Mouse (Mus musculus) forebrain, postnatal 0 days (tissue): ENCODE results near the gene Spa17. TPM values are rescaled to one million over a fixed set of nuclear protein-coding genes. Genes with fewer than 3 reads are reported as not detected.

ENCODE experiments used
- ATAC-seq: fragments of 200-750 bp; cut with Nextera tagmentation; 2 replicates; pipeline ENCODE4 v1.8.0; 2017; ENCODE audit warnings: mild to moderate bottlenecking, moderate library complexity
- DNase-seq: peaks from one replicate; pipeline ENCODE4 v3.0.0-alpha.2; 2015
- H3K27ac ChIP-seq: fragments of 300-500 bp; sonication (generic); 2 replicates; pipeline ENCODE4 v1.5.1; 2014; ENCODE audit warnings: low read depth, mild to moderate bottlenecking, antibody characterized with exemption, low read length, moderate library complexity, mixed read lengths
- H3K27me3 ChIP-seq: fragments of 300-500 bp; sonication (generic); 2 replicates; pipeline ENCODE4 v1.6.1; 2014; ENCODE audit warnings: mild to moderate bottlenecking, low read length, mixed read lengths; ENCODE audit not compliant: insufficient read depth
- H3K36me3 ChIP-seq: fragments of 300-500 bp; sonication (generic); 2 replicates; pipeline ENCODE4 v1.6.1; 2014; ENCODE audit warnings: mild to moderate bottlenecking, moderate library complexity; ENCODE audit not compliant: insufficient read depth
- H3K4me1 ChIP-seq: fragments of 300-500 bp; sonication (generic); 2 replicates; pipeline ENCODE4 v1.6.1; 2014; ENCODE audit warnings: antibody characterized with exemption; ENCODE audit not compliant: insufficient read depth
- H3K4me2 ChIP-seq: fragments of 300-500 bp; sonication (generic); 2 replicates; pipeline ENCODE4 v1.6.1; 2014; ENCODE audit warnings: low read depth, mild to moderate bottlenecking, moderate library complexity
- H3K4me3 ChIP-seq: fragments of 300-500 bp; sonication (generic); 2 replicates; pipeline ENCODE4 v1.5.1; 2014; ENCODE audit warnings: low read depth, low read length, mixed read lengths
- H3K9ac ChIP-seq: fragments of 300-500 bp; sonication (generic); 2 replicates; pipeline ENCODE4 v1.6.1; 2014; ENCODE audit warnings: mild to moderate bottlenecking
- H3K9me3 ChIP-seq: fragments of 300-500 bp; sonication (generic); 2 replicates; pipeline ENCODE4 v1.6.1; 2016; ENCODE audit warnings: low read length
- CTCF ChIP-seq: sonication (generic); IDR thresholded peaks from 2 replicates; pipeline ENCODE4 v1.5.1; 2016; ENCODE audit warnings: antibody characterized with exemption, control low read depth, low read depth
- WGBS: fragments of 180-500 bp; shearing (Covaris S2); extraction: QIAGEN DNeasy Blood & Tissue Kit; methylation state at CpG from one replicate; pipeline ENCODE4 v1.1.7; 2014; 5-methylcytosine and 5-hydroxymethylcytosine counted together
- polyA plus RNA-seq: library from polyadenylated mRNA; unstranded; fragments of >200 nt; fragmentation: Nextera tagmentation; extraction: Ambion mirVana; gene quantifications from 2 replicates; pipeline ENCODE4 v1.2.1, GENCODE M21; 2015
- total RNA-seq: library from RNA; depleted of rRNA; stranded (reverse); fragments of >200 nt; gene quantifications from 2 replicates; pipeline ENCODE4 v1.2.3, GENCODE M21; 2014

The Spa17 gene
- total and polyA plus RNA-seq, 2 experiments from 2014 or later, result 2.4 to 10.8 TPM

GRCm38 (mm10) chr9:37600538-37601205 is 12.8 kb downstream of the Spa17 start:
- 100% methylated on average over 2 of the region's 2 CpGs for WGBS
- Histone ChIP-seq H3K36me3 (no peaks in the 10 kb centered on the region), H3K27ac (no peak overlapping the region), H3K4me2 (no peak overlapping the region), H3K4me3 (no peak overlapping the region), H3K9me3 (no peaks in the 10 kb centered on the region), H3K27me3 (no peaks in the 10 kb centered on the region), H3K4me1 (no peaks in the 10 kb centered on the region), H3K9ac (no peak overlapping the region)
- no peak for ATAC-seq
- no peak for DNase-seq
- TF ChIP-seq CTCF, result no peak

DNA sequence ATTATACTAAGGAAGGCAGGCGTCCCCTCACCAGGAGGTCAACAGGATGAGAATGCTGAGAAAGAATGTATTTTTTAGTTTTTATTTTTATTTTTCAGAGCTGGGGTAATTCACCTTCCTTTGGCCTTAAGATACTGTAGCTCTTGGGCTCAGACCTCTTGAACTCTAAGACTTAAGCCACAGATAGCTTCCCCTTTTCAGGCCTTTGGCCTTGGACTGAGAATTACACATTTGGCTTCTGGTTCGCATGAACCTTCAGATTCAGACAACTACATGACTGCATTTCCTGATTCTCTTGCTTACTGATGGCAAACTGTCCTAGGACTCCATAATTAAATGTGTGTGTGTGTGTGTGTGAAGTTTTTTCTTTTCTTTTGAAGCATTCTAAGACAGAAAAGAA is 14.9 kb downstream of the Spa17 start:
- Histone ChIP-seq H3K4me1 (no peaks in the 10 kb centered on the region), H3K9me3 (no peaks in the 10 kb centered on the region), H3K4me2 (no peak overlapping the region), H3K36me3 (no peaks in the 10 kb centered on the region), H3K4me3 (no peak overlapping the region), H3K9ac (no peak overlapping the region), H3K27ac (no peak overlapping the region), H3K27me3 (no peaks in the 10 kb centered on the region)
- DNase-seq (no peak), ATAC-seq (no peak)
- no peak for TF ChIP-seq CTCF
- WGBS, result 90% methylated on average over 2 of the region's 2 CpGs

GRCm38 (mm10) chr9:37595570-37595969 is 18.0 kb downstream of the Spa17 start:
- Histone ChIP-seq H3K4me3 (no peak overlapping the region), H3K9ac (no peak overlapping the region), H3K27ac (no peak overlapping the region), H3K36me3 (no peaks in the 10 kb centered on the region), H3K4me1 (no peaks in the 10 kb centered on the region), H3K4me2 (no peak overlapping the region), H3K27me3 (no peaks in the 10 kb centered on the region), H3K9me3 (no peaks in the 10 kb centered on the region)
- DNase-seq (no peak), ATAC-seq (no peak)
- TF ChIP-seq CTCF, result no peak
- whole genome bisulfite sequencing, result 96% methylated on average over 1 of the region's 1 CpGs

DNA sequence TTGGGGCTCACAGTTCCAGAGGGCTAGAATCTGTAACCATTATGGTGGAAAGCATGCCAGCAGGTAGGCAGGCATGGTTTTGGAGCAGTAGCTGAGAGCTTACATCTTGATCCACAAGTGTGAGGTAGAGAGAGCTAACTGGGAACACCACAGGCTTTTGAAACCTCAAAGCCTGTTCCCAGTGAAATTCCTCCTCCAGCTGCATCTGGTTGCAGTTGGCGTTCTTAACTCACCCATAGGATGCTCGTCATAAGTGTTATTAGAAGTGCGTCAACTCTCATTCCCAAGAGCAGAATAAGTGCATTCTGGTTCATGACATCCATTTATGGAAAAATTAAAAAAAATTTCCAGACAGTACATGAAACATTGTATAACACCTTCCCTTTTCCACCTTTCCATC is 19.8 kb downstream of the Spa17 start:
- DNase-seq (no peak), ATAC-seq (no peak)
- Histone ChIP-seq H3K27ac (no peak overlapping the region), H3K9ac (no peak overlapping the region), H3K4me1 (no peaks in the 10 kb centered on the region), H3K36me3 (no peaks in the 10 kb centered on the region), H3K4me3 (no peak overlapping the region), H3K9me3 (no peaks in the 10 kb centered on the region), H3K27me3 (no peaks in the 10 kb centered on the region), H3K4me2 (no peak overlapping the region)
- 82% methylated on average over 3 of the region's 3 CpGs for WGBS
- no peak for TF ChIP-seq CTCF

GRCm38 (mm10) chr9:37592633-37593032 is 20.9 kb downstream of the Spa17 start:
- Histone ChIP-seq H3K9me3 (no peaks in the 10 kb centered on the region), H3K4me2 (no peak overlapping the region), H3K4me3 (no peak overlapping the region), H3K4me1 (no peaks in the 10 kb centered on the region), H3K36me3 (no peaks in the 10 kb centered on the region), H3K27ac (no peak overlapping the region), H3K27me3 (no peaks in the 10 kb centered on the region), H3K9ac (no peak overlapping the region)
- 58% methylated on average over 6 of the region's 6 CpGs for WGBS
- no peak for ATAC-seq
- no peak for DNase-seq
- no peak for TF ChIP-seq CTCF

- ATAC-seq (no peak), DNase-seq (no peak)
- TF ChIP-seq CTCF, result no peak
- Histone ChIP-seq H3K36me3 (no peaks in the 10 kb centered on the region), H3K9ac (no peak overlapping the region), H3K27ac (no peak overlapping the region), H3K4me1 (no peaks in the 10 kb centered on the region), H3K4me2 (no peak overlapping the region), H3K9me3 (no peaks in the 10 kb centered on the region), H3K27me3 (no peaks in the 10 kb centered on the region), H3K4me3 (no peak overlapping the region)
- 70% methylated on average over 2 of the region's 2 CpGs for WGBS
Observed at GRCm38 (mm10) chr9:37592025-37592424, 21.5 kb downstream of the Spa17 start.

DNA sequence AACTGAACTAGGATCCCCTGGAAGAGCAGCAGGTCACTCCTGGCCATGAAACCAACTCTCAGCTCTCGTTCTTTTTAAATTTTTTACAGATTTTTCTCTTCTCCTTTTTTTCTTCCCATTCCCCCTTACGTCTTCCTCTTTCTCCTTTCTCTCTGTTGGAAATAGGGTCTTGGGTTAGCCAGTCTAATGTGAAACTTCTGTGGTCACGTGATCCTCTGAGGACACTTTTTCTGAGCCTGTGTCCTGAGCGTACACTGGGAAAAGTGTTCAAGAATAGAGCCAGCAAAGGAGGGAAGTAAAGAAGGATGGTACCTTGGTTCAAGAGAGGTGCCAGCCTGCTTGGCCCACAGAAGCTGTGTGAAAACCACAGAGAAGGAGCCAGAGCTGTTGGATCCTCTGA is 23.1 kb downstream of the Spa17 start:
- no peak overlapping the region for H3K9ac ChIP-seq
- H3K4me2 ChIP-seq, result no peak overlapping the region
- H3K36me3 ChIP-seq, result no peaks in the 10 kb centered on the region
- no peak for TF ChIP-seq CTCF
- no peaks in the 10 kb centered on the region for H3K4me1 ChIP-seq
- H3K9me3 ChIP-seq, result no peaks in the 10 kb centered on the region
- DNase-seq, result no peak
- H3K27me3 ChIP-seq, result no peaks in the 10 kb centered on the region
- no peak overlapping the region for H3K4me3 ChIP-seq
- H3K27ac ChIP-seq, result no peak overlapping the region
- no peak for ATAC-seq
- 86% methylated on average over 4 of the region's 4 CpGs for WGBS
